Mouse (Mus musculus) thymus, postnatal 10 days (tissue): ENCODE data around the gene Atp6ap1.

Experiments
- DNase-seq, 2 experiments: peaks; one replicate each; pipeline ENCODE4 v3.0.0; 2021; ENCODE audit warnings: low spot score in 2 of 2

Gene Atp6ap1

GRCm38 (mm10) chrX:74304867-74305700 is 8.2 kb downstream of the Atp6ap1 start, which contains the start of gene Gdi1:
Gene Gdi1, plus strand, starts transcription at chrX:74304998.
- peak; percentile 72 to 74 for DNase-seq

DNA sequence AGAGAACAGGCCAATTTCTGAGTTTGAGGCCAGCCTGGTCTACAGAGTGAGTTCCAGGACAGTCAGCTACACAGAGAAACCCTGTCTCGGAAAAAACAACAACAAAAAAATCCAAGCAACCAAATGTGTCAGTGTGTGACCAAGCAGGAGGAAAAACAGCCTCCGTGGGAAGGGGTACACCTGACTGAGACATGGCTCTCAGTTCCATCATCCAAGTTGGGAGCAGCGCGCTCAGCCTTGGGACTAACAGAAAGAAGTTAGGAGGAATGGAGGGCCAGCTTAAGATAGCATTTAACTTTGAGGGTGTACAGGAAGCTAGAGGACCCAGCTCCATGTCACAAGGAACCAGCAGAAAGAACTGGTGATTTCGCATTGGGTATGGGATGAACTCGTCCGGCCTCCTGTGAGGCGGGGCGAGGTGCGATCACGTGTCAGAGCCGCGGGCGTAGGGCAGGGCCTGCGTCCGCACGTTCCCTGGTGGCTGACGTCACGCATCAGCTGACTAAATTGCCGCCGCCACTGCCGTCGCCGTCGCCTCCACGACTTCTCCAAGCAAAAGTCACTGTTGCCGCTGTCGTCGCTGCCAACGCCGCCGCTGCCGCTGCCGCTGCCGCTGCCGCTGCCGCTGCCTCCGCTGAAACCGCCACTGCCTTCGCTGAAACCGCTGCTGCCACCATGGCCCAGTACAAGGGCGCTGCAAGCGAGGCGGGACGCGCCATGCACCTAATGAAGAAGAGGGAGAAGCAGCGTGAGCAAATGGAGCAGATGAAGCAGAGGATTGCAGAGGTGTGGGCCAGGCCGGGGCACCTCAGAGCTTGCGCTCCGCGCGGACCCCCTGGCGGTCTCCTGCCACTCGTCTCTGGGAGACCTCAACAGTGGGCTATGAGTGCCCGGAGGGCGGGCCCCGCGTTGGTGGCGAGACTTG is 15.9 kb downstream of the Atp6ap1 start, which contains the start of gene Fam50a:
TSS of gene Fam50a (plus strand) at position 494 of the 925 bp plus-strand sequence.
- peak; percentile 79 to 80 for DNase-seq

- DNase-seq = peak; percentile 25 to 29
Measured at GRCm38 (mm10) chrX:74328725-74329161, 31.8 kb downstream of the Atp6ap1 start, which contains the start of gene Plxna3. Gene Plxna3, plus strand, starts transcription at chrX:74329066.

- no peak for DNase-seq
Measured at GRCm38 (mm10) chrX:74329215-74329671, 32.3 kb downstream of the Atp6ap1 start.

DNA sequence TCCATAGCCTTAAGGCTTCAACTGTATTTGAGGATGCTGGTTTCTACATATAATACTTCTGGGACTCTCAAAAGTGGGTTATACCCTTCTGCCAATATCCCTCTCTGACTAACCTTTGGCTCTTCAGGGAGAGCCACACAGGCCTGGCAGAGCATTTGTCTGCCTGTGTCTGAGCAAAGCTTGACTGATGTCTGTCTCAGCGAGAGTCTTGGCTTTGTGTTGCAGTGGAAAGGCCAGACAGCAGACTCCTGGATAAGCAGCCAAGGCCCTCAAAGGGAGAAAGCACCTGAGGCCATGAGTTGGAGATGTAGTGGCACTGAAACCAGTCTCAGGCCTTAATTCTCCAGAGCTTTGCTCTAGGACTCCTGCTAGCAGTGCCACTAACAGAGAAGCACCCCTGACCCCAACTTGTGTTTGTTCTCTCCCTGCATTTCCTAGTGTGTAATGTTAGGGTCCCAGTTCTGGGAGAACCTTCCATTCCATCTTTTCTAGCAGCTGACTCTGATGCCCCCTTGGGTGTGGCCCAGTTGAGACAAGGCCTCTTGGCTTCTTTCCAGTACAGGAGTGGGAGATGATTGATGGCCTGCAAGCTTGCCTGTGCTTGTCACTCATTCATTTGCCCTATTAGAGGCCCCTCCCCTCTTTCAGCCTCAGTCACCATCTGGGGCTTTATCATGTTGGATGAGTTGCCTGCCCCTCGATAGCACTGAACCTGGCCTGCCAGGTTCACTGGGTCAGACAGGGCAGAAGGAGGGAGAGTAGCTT is 33.5 kb downstream of the Atp6ap1 start:
- DNase-seq = no peak

DNA sequence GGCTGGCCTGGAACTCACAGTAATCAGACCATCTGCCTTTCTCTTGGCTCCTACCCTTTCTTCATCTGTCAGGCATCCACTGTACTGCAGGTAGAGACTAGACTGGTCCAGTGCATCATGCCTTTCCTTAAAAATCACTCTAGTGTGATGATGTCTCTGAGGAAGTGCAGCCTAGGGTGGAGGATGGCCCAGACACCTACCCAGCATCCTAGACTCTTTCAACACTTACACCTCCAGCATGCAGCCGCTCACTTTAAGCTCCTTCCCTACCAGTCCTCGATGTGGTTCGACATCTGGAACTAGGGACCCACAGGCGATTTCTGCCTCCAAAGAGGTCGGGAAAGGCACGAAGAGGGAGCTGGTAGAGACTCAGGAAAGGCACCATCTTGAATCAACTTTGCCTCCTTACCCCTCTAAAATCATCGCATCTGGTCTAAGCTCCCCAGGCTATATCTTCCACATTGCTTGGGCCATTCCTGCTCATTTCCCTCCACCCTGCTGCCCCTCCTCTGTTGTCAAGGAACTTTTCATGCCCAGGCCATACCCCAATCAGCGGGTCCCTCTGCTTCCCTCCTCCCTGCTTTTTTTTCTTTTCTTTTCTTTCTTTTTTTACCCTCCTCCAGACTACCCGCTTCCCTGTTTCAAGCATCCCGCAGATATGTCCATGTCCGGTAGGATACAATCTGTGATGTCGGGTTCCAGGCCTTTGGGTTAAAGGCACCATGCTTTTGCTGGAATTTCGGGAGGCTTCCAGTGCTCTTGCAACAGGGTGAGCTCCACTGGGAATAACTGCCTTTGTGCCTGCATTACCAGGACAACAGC is 56.0 kb downstream of the Atp6ap1 start:
- DNase-seq = no peak

DNA sequence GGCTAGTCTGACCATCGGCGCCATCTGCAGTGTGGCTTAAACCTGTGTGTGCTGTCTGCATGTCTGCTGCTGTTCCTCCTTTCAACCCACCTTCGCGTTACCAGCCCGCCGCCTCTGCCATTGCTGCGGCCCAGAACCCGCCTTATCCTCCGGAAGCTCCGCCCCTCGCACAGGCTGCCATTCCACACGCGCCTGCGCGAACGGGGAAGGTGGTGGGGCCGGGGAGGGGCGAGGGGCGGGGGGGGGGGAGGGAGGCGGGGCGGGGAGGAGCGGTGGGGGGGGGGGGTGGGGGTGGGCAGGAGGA is 56.5 kb downstream of the Atp6ap1 start, which contains the start of gene Lage3:
TSS of gene Lage3 (minus strand) at position 152 of the 304 bp plus-strand sequence.
- peak; percentile 77 to 79 for DNase-seq
